Mouse (Mus musculus): ENCODE measurements around the gene Hoxc9.

Hoxc9 gene

DNA sequence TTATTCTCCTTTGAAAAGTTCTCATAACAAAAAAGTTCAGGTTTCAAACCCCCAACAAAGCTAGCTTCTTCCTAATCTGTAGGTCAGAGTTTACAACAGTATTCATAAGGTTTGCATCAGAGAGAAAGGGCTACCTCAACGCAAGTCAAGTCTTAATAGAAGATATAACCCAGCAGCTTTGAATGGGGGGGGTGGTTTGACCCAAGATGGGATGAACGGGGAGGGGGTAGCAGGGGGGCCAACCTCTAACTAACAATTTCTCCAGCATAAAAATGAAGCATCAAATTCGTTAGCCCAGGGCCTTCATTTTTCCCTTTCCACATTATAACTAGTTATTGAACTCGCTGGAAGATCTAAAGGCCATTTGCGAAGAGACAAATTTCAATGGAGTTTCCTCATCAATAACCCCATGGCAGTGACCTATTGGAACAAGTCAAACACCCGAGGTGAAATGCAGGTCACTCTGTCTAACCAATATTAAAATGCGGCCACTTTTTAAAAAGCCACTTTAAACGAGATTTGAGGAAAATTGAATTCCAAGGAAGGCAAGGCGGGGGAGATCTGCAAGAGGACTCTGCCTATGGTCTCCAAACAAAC, 52.8 kb downstream of the Hoxc9 start:
- no peak for DNase-seq

DNA sequence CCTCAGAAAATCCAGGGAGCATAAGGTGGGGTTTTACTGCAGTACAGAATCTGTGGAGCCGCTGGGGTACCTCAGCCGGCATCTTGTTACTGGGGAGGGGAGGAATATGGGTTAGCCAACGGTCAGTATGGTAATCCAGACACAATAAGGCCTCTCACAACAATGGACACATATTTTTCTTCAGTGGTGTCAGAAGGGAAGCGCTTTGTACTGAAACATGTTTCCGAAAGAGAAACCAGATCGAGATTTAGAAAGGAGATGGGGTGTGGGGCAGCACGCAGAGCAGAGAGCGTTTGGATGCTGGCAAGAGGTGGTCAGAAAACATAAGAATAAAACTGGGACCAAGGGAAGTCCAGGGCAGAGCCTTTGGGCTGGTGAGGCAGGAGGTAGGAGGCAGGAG, 53.9 kb downstream of the Hoxc9 start:
- DNase-seq = no peak

DNA sequence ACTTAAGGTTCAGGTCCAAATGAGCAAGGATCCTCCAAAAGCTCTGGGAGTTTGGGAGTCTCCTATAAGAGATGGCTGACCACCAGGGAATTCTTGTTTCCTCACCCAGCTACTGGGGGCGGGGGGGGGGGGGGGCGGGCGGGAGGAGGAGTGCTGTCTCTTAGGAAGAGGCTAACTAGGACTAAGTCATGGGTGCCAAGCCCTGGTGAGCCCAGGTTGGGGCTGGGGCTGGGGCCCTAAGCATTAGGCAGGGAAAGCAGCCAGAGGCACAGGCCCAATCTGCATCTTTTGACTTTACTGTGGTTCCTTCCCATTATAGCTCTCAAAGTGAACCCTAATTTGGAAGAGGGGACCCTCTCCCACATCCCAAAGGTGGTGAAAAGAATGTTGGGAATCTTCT, 55.9 kb downstream of the Hoxc9 start:
- no peak for DNase-seq

DNA sequence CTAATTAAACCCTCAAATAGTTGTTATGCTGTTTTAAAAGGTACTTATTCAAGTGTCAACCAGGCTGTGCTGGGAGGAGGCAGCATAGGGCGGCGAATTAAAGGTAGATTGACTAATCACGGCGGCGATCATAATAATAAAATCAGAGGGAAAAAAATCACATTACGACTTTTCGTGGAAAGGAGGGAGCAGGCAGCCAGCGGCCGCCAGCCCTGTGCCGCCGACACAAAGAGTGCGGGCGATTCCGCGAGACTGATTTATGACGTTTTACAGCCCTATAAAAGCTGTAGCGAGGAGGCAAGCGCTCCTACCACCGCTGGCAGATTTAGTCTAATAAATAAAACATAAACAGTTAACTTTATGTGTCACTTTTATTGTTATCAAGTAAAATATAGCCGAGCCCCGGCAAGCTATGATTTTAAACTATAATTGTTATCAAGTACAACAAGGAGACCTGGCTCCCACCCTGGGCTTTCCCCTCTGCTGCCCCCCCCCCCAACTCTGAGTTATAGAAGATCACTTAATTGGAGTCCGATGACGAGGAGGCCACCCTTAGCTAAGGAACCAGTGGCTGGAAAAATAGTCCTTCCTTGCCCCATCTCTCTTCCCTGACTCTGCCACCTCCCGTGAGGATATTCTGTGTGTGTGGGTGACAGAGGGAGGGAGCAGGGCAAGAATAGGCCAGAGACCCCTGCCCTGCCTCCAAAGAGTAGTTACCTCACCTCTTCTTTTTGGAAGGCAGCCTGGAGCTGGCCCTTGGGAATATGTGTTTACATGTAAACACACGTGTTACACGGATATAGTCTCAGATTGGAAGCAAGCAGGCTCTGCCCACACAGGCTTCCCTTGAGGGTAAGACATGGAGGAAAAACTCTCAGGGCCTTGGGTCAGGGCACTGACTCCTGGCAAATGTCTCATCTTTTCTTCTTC, 56.7 kb downstream of the Hoxc9 start:
- DNase-seq = no peak

DNA sequence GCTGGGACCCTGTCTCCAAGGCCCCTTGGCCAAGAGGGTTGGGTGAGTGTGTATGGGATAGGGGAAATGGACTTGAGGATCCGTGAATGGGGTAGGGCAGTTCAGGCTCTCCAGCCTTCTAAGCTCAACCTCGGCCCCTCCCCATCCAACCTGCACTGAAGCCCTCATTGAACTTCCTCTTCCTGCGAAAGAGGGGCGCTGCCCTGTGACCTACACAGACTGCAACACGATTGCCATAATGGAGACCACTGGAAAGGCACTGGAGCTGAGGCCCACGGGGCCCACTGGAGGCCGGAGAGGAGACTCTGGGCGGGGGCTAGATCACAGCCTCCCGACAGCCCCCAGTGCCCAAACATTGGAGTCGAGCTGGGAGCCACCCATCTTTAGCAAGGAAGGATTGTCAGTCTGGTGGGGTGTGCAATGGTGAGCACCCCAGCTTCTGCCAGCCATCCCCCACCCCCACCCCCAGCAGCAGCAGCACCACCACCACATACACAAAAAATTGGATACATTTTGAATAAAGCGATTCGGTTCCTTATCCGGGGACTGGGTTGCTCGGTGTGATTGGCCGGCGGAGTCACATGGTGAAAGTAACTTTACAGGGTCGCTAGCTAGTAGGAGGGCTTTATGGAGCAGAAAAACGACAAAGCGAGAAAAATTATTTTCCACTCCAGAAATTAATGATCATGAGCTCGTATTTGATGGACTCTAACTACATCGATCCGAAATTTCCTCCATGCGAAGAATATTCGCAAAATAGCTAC, 58.0 kb downstream of the Hoxc9 start:
- DNase-seq = no peak
